Mouse (Mus musculus) forebrain, embryonic 15.5 days (tissue): ENCODE measurements at regions not wholly inside any gene's neighbourhood (a gene's known extent, or its start where the extent isn't known, plus 50 kb on each side); places are given as distances from the start of the nearest gene placed in this dataset.

Source experiments
- ATAC-seq: fragments of 200-750 bp; cut with Nextera tagmentation; replicated peaks from 2 replicates; pipeline ENCODE4 v1.8.0; 2017; ENCODE audit warnings: mild to moderate bottlenecking, moderate TSS enrichment, moderate library complexity
- H3K27ac ChIP-seq: fragments of 300-500 bp; sonication (generic); replicated peaks from 2 replicates; pipeline ENCODE4 v1.5.1; 2015; ENCODE audit warnings: mild to moderate bottlenecking, inconsistent platforms
- H3K27me3 ChIP-seq: fragments of 300-500 bp; sonication (generic); 2 replicates; pipeline ENCODE4 v1.6.1; 2015; ENCODE audit warnings: inconsistent platforms
- H3K36me3 ChIP-seq: fragments of 300-500 bp; sonication (generic); 2 replicates; pipeline ENCODE4 v1.6.1; 2015; ENCODE audit warnings: mild to moderate bottlenecking, inconsistent platforms
- H3K4me1 ChIP-seq: fragments of 300-500 bp; sonication (generic); 2 replicates; pipeline ENCODE4 v1.6.1; 2015; ENCODE audit warnings: inconsistent platforms
- H3K4me2 ChIP-seq: fragments of 300-500 bp; sonication (generic); replicated peaks from 2 replicates; pipeline ENCODE4 v1.6.1; 2015; ENCODE audit warnings: mild to moderate bottlenecking, inconsistent platforms
- H3K4me3 ChIP-seq: fragments of 300-500 bp; sonication (generic); 2 replicates; pipeline ENCODE4 v1.5.1; 2015; ENCODE audit warnings: mild to moderate bottlenecking, inconsistent platforms
- H3K9ac ChIP-seq: fragments of 300-500 bp; sonication (generic); replicated peaks from 2 replicates; pipeline ENCODE4 v1.6.1; 2015; ENCODE audit warnings: mild to moderate bottlenecking, inconsistent platforms
- H3K9me3 ChIP-seq: fragments of 300-500 bp; sonication (generic); 2 replicates; pipeline ENCODE4 v1.6.1; 2016; ENCODE audit warnings: inconsistent platforms
- WGBS: fragments of 180-500 bp; shearing (Covaris S2); methylation state at CpG from one replicate; pipeline ENCODE4 v1.1.7; 2015; ENCODE audit warnings: mixed read lengths; 5-methylcytosine and 5-hydroxymethylcytosine counted together

DNA sequence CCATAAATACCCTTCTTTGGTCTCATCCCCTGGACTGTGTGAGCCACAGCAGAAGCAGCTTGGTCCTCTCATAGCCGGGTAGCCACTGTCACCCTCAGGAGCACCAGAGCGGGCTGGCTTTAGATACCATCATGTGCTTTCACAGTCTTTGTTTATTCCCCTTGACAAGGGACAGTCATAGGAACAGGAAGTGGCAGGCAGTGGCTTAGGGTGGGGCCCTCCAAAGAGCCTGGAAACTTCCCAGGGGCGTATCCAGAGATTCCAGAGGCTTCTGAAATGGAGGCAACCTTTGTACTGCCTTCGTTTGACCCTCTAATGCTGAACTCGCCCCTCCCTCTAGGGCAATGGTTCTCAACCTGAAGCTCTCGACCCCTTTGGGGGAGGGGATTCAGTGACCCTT is 119.5 kb upstream of the Klf14 start:
- WGBS: 81% methylated on average over 6 of the region's 6 CpGs
- Histone ChIP-seq H3K27me3 (no peaks in the 10 kb centered on the region), H3K27ac (no peak overlapping the region), H3K9ac (no peak overlapping the region), H3K36me3 (no peaks in the 10 kb centered on the region), H3K9me3 (no peaks in the 10 kb centered on the region), H3K4me1 (peaks cover 12% of the 10 kb centered on the region), H3K4me3 (no peak overlapping the region), H3K4me2 (no peak overlapping the region)
- ATAC-seq: no peak

GRCm38 (mm10) chr6:31079586-31080259 is 120.8 kb upstream of the Klf14 start:
- WGBS: 58% methylated on average over 14 of the region's 14 CpGs
- H3K36me3 ChIP-seq: no peaks in the 10 kb centered on the region
- no peaks in the 10 kb centered on the region for H3K9me3 ChIP-seq
- H3K27ac ChIP-seq: no peak overlapping the region
- H3K4me3 ChIP-seq: no peak overlapping the region
- no peak for ATAC-seq
- no peaks in the 10 kb centered on the region for H3K27me3 ChIP-seq
- H3K9ac ChIP-seq: no peak overlapping the region
- no peak overlapping the region for H3K4me2 ChIP-seq
- peaks cover 12% of the 10 kb centered on the region for H3K4me1 ChIP-seq

DNA sequence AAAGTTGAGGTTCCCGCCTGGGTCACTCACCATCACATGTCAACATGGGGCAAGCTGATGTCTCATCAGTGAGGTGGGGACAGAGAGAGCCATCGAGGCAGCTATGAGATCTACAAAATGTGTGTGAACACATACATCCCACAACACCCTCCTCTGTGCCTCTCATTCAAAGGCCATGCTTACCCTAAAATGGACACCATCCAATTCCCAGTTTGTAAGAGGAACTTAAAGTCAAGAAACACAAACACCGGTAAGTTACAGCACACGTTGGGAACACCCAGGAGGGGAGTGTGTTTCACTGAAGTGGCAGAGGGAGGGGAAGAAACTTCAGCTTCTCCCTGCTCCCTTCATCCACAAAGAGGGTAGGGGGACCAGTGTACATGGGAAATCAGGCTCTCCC is 121.4 kb upstream of the Klf14 start:
- H3K27me3 ChIP-seq: no peaks in the 10 kb centered on the region
- H3K36me3 ChIP-seq: no peaks in the 10 kb centered on the region
- no peak overlapping the region for H3K27ac ChIP-seq
- no peak overlapping the region for H3K4me2 ChIP-seq
- H3K4me1 ChIP-seq: peaks cover 9% of the 10 kb centered on the region
- 88% methylated on average over 4 of the region's 4 CpGs for WGBS
- H3K9me3 ChIP-seq: no peaks in the 10 kb centered on the region
- ATAC-seq: no peak
- H3K4me3 ChIP-seq: no peak overlapping the region
- H3K9ac ChIP-seq: no peak overlapping the region

GRCm38 (mm10) chr6:31080691-31081090 is 121.8 kb upstream of the Klf14 start:
- Histone ChIP-seq H3K27ac (no peak overlapping the region), H3K36me3 (no peaks in the 10 kb centered on the region), H3K4me2 (no peak overlapping the region), H3K4me3 (no peak overlapping the region), H3K4me1 (peaks cover 6% of the 10 kb centered on the region), H3K27me3 (no peaks in the 10 kb centered on the region), H3K9me3 (no peaks in the 10 kb centered on the region), H3K9ac (no peak overlapping the region)
- no peak for ATAC-seq
- 95% methylated on average over 9 of the region's 9 CpGs for WGBS

GRCm38 (mm10) chr6:31081238-31081637 is 122.4 kb upstream of the Klf14 start:
- WGBS: 85% methylated on average over 9 of the region's 9 CpGs

DNA sequence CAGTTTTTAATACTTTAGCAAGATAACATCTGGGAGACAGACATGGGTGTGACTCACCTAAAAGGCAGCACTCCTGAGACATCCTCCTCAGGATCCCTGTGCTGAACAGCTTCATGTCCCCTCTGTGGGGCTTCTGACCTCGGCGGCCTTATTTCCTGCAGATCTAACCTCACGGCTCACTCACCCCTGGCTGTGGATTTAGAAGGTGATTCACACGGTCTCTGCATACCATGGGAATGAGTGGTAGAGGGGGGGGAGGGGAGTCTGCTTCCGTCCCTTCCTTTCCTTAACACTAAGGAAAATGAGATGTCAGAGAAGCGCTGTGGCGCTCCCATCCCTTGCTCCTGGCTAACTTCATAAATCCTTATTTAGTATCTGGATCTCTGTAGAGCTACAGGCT is 123.1 kb upstream of the Klf14 start:
- H3K4me2 ChIP-seq: no peak overlapping the region
- no peak overlapping the region for H3K4me3 ChIP-seq
- no peaks in the 10 kb centered on the region for H3K27me3 ChIP-seq
- H3K27ac ChIP-seq: no peak overlapping the region
- WGBS: 82% methylated on average over 7 of the region's 7 CpGs
- peaks cover 8% of the 10 kb centered on the region for H3K4me1 ChIP-seq
- no peaks in the 10 kb centered on the region for H3K9me3 ChIP-seq
- no peak overlapping the region for H3K9ac ChIP-seq
- H3K36me3 ChIP-seq: no peaks in the 10 kb centered on the region
- no peak for ATAC-seq

More at GRCm38 (mm10) chr6:31081238-31081637, 122.4 kb upstream of the Klf14 start:
- Histone ChIP-seq H3K4me2 (no peak overlapping the region), H3K4me3 (no peak overlapping the region), H3K27ac (no peak overlapping the region), H3K36me3 (no peaks in the 10 kb centered on the region), H3K27me3 (no peaks in the 10 kb centered on the region), H3K9ac (no peak overlapping the region), H3K9me3 (no peaks in the 10 kb centered on the region), H3K4me1 (peaks cover 5% of the 10 kb centered on the region)
- no peak for ATAC-seq

GRCm38 (mm10) chr6:31082613-31083470 is 124.0 kb upstream of the Klf14 start:
- no peak for ATAC-seq
- Histone ChIP-seq H3K27me3 (no peaks in the 10 kb centered on the region), H3K4me1 (peaks cover 15% of the 10 kb centered on the region), H3K27ac (no peak overlapping the region), H3K4me2 (no peak overlapping the region), H3K36me3 (no peaks in the 10 kb centered on the region), H3K4me3 (no peak overlapping the region), H3K9me3 (no peaks in the 10 kb centered on the region), H3K9ac (no peak overlapping the region)
- 84% methylated on average over 10 of the region's 10 CpGs for WGBS

DNA sequence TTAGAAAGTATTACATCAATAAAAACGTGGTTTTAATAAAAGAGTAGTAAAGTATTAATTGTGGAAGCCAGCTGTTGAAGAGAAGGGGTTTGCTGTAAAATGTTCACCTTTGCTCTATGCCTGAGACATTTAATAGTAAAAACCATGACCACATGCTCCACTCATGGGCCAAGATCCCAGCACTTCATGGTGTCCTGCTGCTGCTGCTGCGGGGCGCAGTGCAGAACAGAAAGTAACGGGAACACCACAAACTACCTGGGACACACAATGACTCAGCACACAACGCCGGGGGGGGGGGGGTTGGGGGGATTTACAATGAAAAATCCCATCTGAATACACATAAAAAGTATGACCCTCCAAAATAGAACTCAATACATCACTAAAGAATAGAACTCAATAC is 124.8 kb upstream of the Klf14 start:
- ATAC-seq: no peak
- no peak overlapping the region for H3K4me2 ChIP-seq
- no peak overlapping the region for H3K27ac ChIP-seq
- 84% methylated on average over 6 of the region's 6 CpGs for WGBS
- no peaks in the 10 kb centered on the region for H3K9me3 ChIP-seq
- no peak overlapping the region for H3K9ac ChIP-seq
- H3K27me3 ChIP-seq: no peaks in the 10 kb centered on the region
- H3K4me1 ChIP-seq: peaks cover 23% of the 10 kb centered on the region
- no peaks in the 10 kb centered on the region for H3K36me3 ChIP-seq
- H3K4me3 ChIP-seq: no peak overlapping the region

GRCm38 (mm10) chr6:31085063-31085759 is 126.3 kb upstream of the Klf14 start:
- H3K4me2 ChIP-seq: no peak overlapping the region
- no peaks in the 10 kb centered on the region for H3K9me3 ChIP-seq
- no peak overlapping the region for H3K4me3 ChIP-seq
- ATAC-seq: no peak
- H3K9ac ChIP-seq: no peak overlapping the region
- WGBS: 92% methylated on average over 8 of the region's 8 CpGs
- H3K27me3 ChIP-seq: no peaks in the 10 kb centered on the region
- H3K27ac ChIP-seq: no peak overlapping the region
- no peaks in the 10 kb centered on the region for H3K36me3 ChIP-seq
- H3K4me1 ChIP-seq: peaks cover 35% of the 10 kb centered on the region

DNA sequence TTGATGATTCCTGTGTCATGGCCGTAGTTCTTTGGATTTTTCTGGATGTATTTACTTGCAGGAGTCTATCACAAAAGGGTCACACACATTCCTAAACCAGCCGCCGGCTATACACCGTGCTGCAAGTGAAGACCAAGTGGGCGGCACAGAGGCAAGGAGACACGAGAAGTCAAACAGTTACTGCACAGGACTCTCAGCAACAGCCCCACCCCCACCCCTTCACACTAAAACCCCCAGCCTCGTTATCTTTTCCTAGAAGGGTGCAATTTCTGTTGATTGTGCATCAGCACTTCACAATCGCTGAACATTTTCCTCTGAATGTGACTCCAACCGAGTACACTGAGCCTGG is 126.9 kb upstream of the Klf14 start:
- H3K4me2 ChIP-seq: no peak overlapping the region

GRCm38 (mm10) chr6:31086283-31086682 is 127.4 kb upstream of the Klf14 start:
- no peak overlapping the region for H3K9ac ChIP-seq
- no peak for ATAC-seq
- no peaks in the 10 kb centered on the region for H3K9me3 ChIP-seq
- 87% methylated on average over 5 of the region's 5 CpGs for WGBS
- peaks cover 35% of the 10 kb centered on the region for H3K4me1 ChIP-seq
- H3K4me3 ChIP-seq: no peak overlapping the region
- no peak overlapping the region for H3K4me2 ChIP-seq
- H3K27ac ChIP-seq: no peak overlapping the region
- H3K27me3 ChIP-seq: no peaks in the 10 kb centered on the region
- no peaks in the 10 kb centered on the region for H3K36me3 ChIP-seq

More for the DNA sequence above, 126.9 kb upstream of the Klf14 start:
- Histone ChIP-seq H3K4me3 (no peak overlapping the region), H3K27ac (no peak overlapping the region), H3K9ac (no peak overlapping the region), H3K4me1 (peaks cover 35% of the 10 kb centered on the region), H3K36me3 (no peaks in the 10 kb centered on the region), H3K27me3 (no peaks in the 10 kb centered on the region), H3K9me3 (no peaks in the 10 kb centered on the region)
- no peak for ATAC-seq
- 47% methylated on average over 9 of the region's 9 CpGs for WGBS

DNA sequence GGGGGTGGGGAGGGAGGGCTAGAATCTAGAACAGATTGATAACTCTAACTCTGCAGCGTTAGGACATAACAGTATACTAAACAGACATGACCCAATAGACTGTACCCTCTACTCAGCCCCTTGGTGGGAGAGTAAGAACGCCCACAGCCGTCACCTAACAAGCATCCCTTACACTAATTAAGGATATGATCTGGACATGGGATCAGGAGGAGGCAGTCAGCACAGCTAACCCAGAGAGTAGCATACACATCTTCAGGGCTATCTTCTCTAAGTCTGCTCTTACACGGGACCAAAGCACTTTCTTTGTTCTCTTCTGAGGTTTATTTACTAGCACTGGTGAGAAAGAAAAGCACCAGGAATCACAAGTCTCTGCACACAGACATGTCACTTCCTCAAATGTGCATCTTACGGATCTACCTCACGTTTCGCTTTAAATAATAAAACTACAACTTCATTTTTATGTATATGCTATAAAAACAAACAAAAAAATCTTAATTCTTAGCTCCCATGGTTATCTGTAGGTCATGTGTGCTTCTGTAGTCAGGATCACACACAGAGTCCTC is 128.0 kb upstream of the Klf14 start:
- Histone ChIP-seq H3K4me2 (no peak overlapping the region), H3K27me3 (no peaks in the 10 kb centered on the region), H3K36me3 (no peaks in the 10 kb centered on the region), H3K4me1 (peaks cover 35% of the 10 kb centered on the region), H3K27ac (no peak overlapping the region), H3K9me3 (no peaks in the 10 kb centered on the region), H3K9ac (no peak overlapping the region), H3K4me3 (no peak overlapping the region)
- no peak for ATAC-seq
- 64% methylated on average over 7 of the region's 7 CpGs for WGBS
